Mouse (Mus musculus): ENCODE measurements at regions not wholly inside any gene's neighbourhood (a gene's known extent, or its start where the extent isn't known, plus 50 kb on each side); places are given as distances from the start of the nearest gene placed in this dataset.

- ATAC-seq (ENCODE audit: insufficient number of reproducible peaks, low FRiP score, low TSS enrichment, low read depth) (no peak), DNase-seq (ENCODE audit: low spot score) (no peak)
- Histone ChIP-seq H3K27ac (replicated peaks; ENCODE audit: low read depth, low read length) (no peak overlapping the region), H3K27me3 (ENCODE audit: control insufficient read depth, insufficient read depth, low read length) (no peaks in the 10 kb centered on the region), H3K9me3 (ENCODE audit: control insufficient read depth, low read length) (no peaks in the 10 kb centered on the region), H3K4me2 (ENCODE audit: low read depth, severe bottlenecking) (no peak overlapping the region), H3K9ac (ENCODE audit: low read length) (no peak overlapping the region), H3K4me1 (ENCODE audit: control insufficient read depth, insufficient read depth, low read length) (no peaks in the 10 kb centered on the region), H3K36me3 (ENCODE audit: control insufficient read depth, insufficient read depth, low read length) (no peaks in the 10 kb centered on the region), H3K4me3 (ENCODE audit: low read depth, low read length) (no peak overlapping the region)
- 91% methylated on average over 2 of the region's 2 CpGs for WGBS
Observed at GRCm38 (mm10) chr15:62271428-62271827, 1348.6 kb upstream of the A1bg start.

- whole genome bisulfite sequencing: 91% methylated on average over 2 of the region's 2 CpGs
- ATAC-seq (ENCODE audit: insufficient number of reproducible peaks, low FRiP score, low TSS enrichment, low read depth): no peak
- DNase-seq (ENCODE audit: low spot score): no peak
Observed at GRCm38 (mm10) chr15:62268189-62268588, 1345.4 kb upstream of the A1bg start.

GRCm38 (mm10) chr15:62267536-62267935 lies 1344.7 kb upstream of the A1bg start:
- no peak overlapping the region for H3K4me3 ChIP-seq (ENCODE audit: low read depth, low read length)
- H3K27me3 ChIP-seq (ENCODE audit: control insufficient read depth, insufficient read depth, low read length): no peaks in the 10 kb centered on the region
- no peak overlapping the region for H3K9ac ChIP-seq (ENCODE audit: low read length)
- no peak for DNase-seq (ENCODE audit: low spot score)
- no peaks in the 10 kb centered on the region for H3K9me3 ChIP-seq (ENCODE audit: control insufficient read depth, low read length)
- H3K4me2 ChIP-seq (ENCODE audit: low read depth, severe bottlenecking): no peak overlapping the region
- 89% methylated on average over 6 of the region's 6 CpGs for WGBS
- H3K27ac ChIP-seq (replicated peaks; ENCODE audit: low read depth, low read length): no peak overlapping the region
- no peak for ATAC-seq (ENCODE audit: insufficient number of reproducible peaks, low FRiP score, low TSS enrichment, low read depth)
- H3K4me1 ChIP-seq (ENCODE audit: control insufficient read depth, insufficient read depth, low read length): no peaks in the 10 kb centered on the region
- no peaks in the 10 kb centered on the region for H3K36me3 ChIP-seq (ENCODE audit: control insufficient read depth, insufficient read depth, low read length)

More at GRCm38 (mm10) chr15:62268189-62268588, 1345.4 kb upstream of the A1bg start:
- H3K36me3 ChIP-seq (ENCODE audit: control insufficient read depth, insufficient read depth, low read length): no peaks in the 10 kb centered on the region
- H3K4me3 ChIP-seq (ENCODE audit: low read depth, low read length): no peak overlapping the region
- no peaks in the 10 kb centered on the region for H3K4me1 ChIP-seq (ENCODE audit: control insufficient read depth, insufficient read depth, low read length)
- no peak overlapping the region for H3K4me2 ChIP-seq (ENCODE audit: low read depth, severe bottlenecking)
- no peak overlapping the region for H3K9ac ChIP-seq (ENCODE audit: low read length)
- no peak overlapping the region for H3K27ac ChIP-seq (replicated peaks; ENCODE audit: low read depth, low read length)
- no peaks in the 10 kb centered on the region for H3K27me3 ChIP-seq (ENCODE audit: control insufficient read depth, insufficient read depth, low read length)
- no peaks in the 10 kb centered on the region for H3K9me3 ChIP-seq (ENCODE audit: control insufficient read depth, low read length)

GRCm38 (mm10) chr15:62266025-62266424 lies 1343.2 kb upstream of the A1bg start:
- Histone ChIP-seq H3K9me3 (ENCODE audit: control insufficient read depth, low read length) (no peaks in the 10 kb centered on the region), H3K4me2 (ENCODE audit: low read depth, severe bottlenecking) (no peak overlapping the region), H3K4me3 (ENCODE audit: low read depth, low read length) (no peak overlapping the region), H3K27ac (replicated peaks; ENCODE audit: low read depth, low read length) (no peak overlapping the region), H3K36me3 (ENCODE audit: control insufficient read depth, insufficient read depth, low read length) (no peaks in the 10 kb centered on the region), H3K4me1 (ENCODE audit: control insufficient read depth, insufficient read depth, low read length) (no peaks in the 10 kb centered on the region), H3K9ac (ENCODE audit: low read length) (no peak overlapping the region), H3K27me3 (ENCODE audit: control insufficient read depth, insufficient read depth, low read length) (no peaks in the 10 kb centered on the region)
- WGBS: 93% methylated on average over 6 of the region's 6 CpGs
- DNase-seq (ENCODE audit: low spot score) (no peak), ATAC-seq (ENCODE audit: insufficient number of reproducible peaks, low FRiP score, low TSS enrichment, low read depth) (no peak)

- no peaks in the 10 kb centered on the region for H3K4me1 ChIP-seq (ENCODE audit: control insufficient read depth, insufficient read depth, low read length)
- no peak for DNase-seq (ENCODE audit: low spot score)
- H3K27ac ChIP-seq (replicated peaks; ENCODE audit: low read depth, low read length): no peak overlapping the region
- H3K4me2 ChIP-seq (ENCODE audit: low read depth, severe bottlenecking): no peak overlapping the region
- H3K36me3 ChIP-seq (ENCODE audit: control insufficient read depth, insufficient read depth, low read length): no peaks in the 10 kb centered on the region
- no peaks in the 10 kb centered on the region for H3K9me3 ChIP-seq (ENCODE audit: control insufficient read depth, low read length)
- H3K27me3 ChIP-seq (ENCODE audit: control insufficient read depth, insufficient read depth, low read length): no peaks in the 10 kb centered on the region
- 76% methylated on average over 4 of the region's 4 CpGs for WGBS
- H3K9ac ChIP-seq (ENCODE audit: low read length): no peak overlapping the region
- ATAC-seq (ENCODE audit: insufficient number of reproducible peaks, low FRiP score, low TSS enrichment, low read depth): no peak
- H3K4me3 ChIP-seq (ENCODE audit: low read depth, low read length): no peak overlapping the region
Observed at GRCm38 (mm10) chr15:62265484-62265937, 1342.7 kb upstream of the A1bg start.

- DNase-seq (ENCODE audit: low spot score) (no peak), ATAC-seq (ENCODE audit: insufficient number of reproducible peaks, low FRiP score, low TSS enrichment, low read depth) (no peak)
- Histone ChIP-seq H3K27me3 (ENCODE audit: control insufficient read depth, insufficient read depth, low read length) (no peaks in the 10 kb centered on the region), H3K4me1 (ENCODE audit: control insufficient read depth, insufficient read depth, low read length) (no peaks in the 10 kb centered on the region), H3K9ac (ENCODE audit: low read length) (no peak overlapping the region), H3K4me3 (ENCODE audit: low read depth, low read length) (no peak overlapping the region), H3K36me3 (ENCODE audit: control insufficient read depth, insufficient read depth, low read length) (no peaks in the 10 kb centered on the region), H3K9me3 (ENCODE audit: control insufficient read depth, low read length) (no peaks in the 10 kb centered on the region), H3K4me2 (ENCODE audit: low read depth, severe bottlenecking) (no peak overlapping the region), H3K27ac (replicated peaks; ENCODE audit: low read depth, low read length) (no peak overlapping the region)
- 84% methylated on average over 1 of the region's 1 CpGs for WGBS
Observed at GRCm38 (mm10) chr15:62264966-62265365, 1342.2 kb upstream of the A1bg start.

- DNase-seq (ENCODE audit: low spot score) (no peak), ATAC-seq (ENCODE audit: insufficient number of reproducible peaks, low FRiP score, low TSS enrichment, low read depth) (no peak)
- Histone ChIP-seq H3K4me3 (ENCODE audit: low read depth, low read length) (no peak overlapping the region), H3K9ac (ENCODE audit: low read length) (no peak overlapping the region), H3K36me3 (ENCODE audit: control insufficient read depth, insufficient read depth, low read length) (no peaks in the 10 kb centered on the region), H3K4me2 (ENCODE audit: low read depth, severe bottlenecking) (no peak overlapping the region), H3K27ac (replicated peaks; ENCODE audit: low read depth, low read length) (no peak overlapping the region), H3K9me3 (ENCODE audit: control insufficient read depth, low read length) (no peaks in the 10 kb centered on the region), H3K27me3 (ENCODE audit: control insufficient read depth, insufficient read depth, low read length) (no peaks in the 10 kb centered on the region), H3K4me1 (ENCODE audit: control insufficient read depth, insufficient read depth, low read length) (no peaks in the 10 kb centered on the region)
- 85% methylated on average over 1 of the region's 1 CpGs for WGBS
Observed at GRCm38 (mm10) chr15:62264183-62264582, 1341.4 kb upstream of the A1bg start.

- no peak overlapping the region for H3K9ac ChIP-seq (ENCODE audit: low read length)
- 83% methylated on average over 5 of the region's 5 CpGs for WGBS
Observed at GRCm38 (mm10) chr15:62262487-62262886, 1339.7 kb upstream of the A1bg start.

GRCm38 (mm10) chr15:62261520-62261919 lies 1338.7 kb upstream of the A1bg start:
- Histone ChIP-seq H3K4me2 (ENCODE audit: low read depth, severe bottlenecking) (no peak overlapping the region), H3K4me3 (ENCODE audit: low read depth, low read length) (no peak overlapping the region), H3K9me3 (ENCODE audit: control insufficient read depth, low read length) (no peaks in the 10 kb centered on the region), H3K4me1 (ENCODE audit: control insufficient read depth, insufficient read depth, low read length) (no peaks in the 10 kb centered on the region), H3K27ac (replicated peaks; ENCODE audit: low read depth, low read length) (no peak overlapping the region), H3K27me3 (ENCODE audit: control insufficient read depth, insufficient read depth, low read length) (no peaks in the 10 kb centered on the region), H3K36me3 (ENCODE audit: control insufficient read depth, insufficient read depth, low read length) (no peaks in the 10 kb centered on the region), H3K9ac (ENCODE audit: low read length) (no peak overlapping the region)
- DNase-seq (ENCODE audit: low spot score): no peak
- ATAC-seq (ENCODE audit: insufficient number of reproducible peaks, low FRiP score, low TSS enrichment, low read depth): no peak
- 94% methylated on average over 2 of the region's 2 CpGs for WGBS

More at GRCm38 (mm10) chr15:62262487-62262886, 1339.7 kb upstream of the A1bg start:
- ATAC-seq (ENCODE audit: insufficient number of reproducible peaks, low FRiP score, low TSS enrichment, low read depth) (no peak), DNase-seq (ENCODE audit: low spot score) (no peak)
- no peak overlapping the region for H3K4me3 ChIP-seq (ENCODE audit: low read depth, low read length)
- no peaks in the 10 kb centered on the region for H3K4me1 ChIP-seq (ENCODE audit: control insufficient read depth, insufficient read depth, low read length)
- H3K4me2 ChIP-seq (ENCODE audit: low read depth, severe bottlenecking): no peak overlapping the region
- no peaks in the 10 kb centered on the region for H3K9me3 ChIP-seq (ENCODE audit: control insufficient read depth, low read length)
- no peak overlapping the region for H3K27ac ChIP-seq (replicated peaks; ENCODE audit: low read depth, low read length)
- H3K27me3 ChIP-seq (ENCODE audit: control insufficient read depth, insufficient read depth, low read length): no peaks in the 10 kb centered on the region
- H3K36me3 ChIP-seq (ENCODE audit: control insufficient read depth, insufficient read depth, low read length): no peaks in the 10 kb centered on the region
